Mouse (Mus musculus) ES-E14 (cell line): ENCODE data around the gene Rpl19. TPM values are rescaled to one million over a fixed set of nuclear protein-coding genes. Genes with fewer than 3 reads are reported as not detected.

Experiments used
- DNase-seq: peaks from one replicate; pipeline ENCODE4 v3.0.0-alpha.2; 2013; ENCODE audit warnings: low read depth, low spot score
- H3K27ac ChIP-seq: 2 replicates; pipeline ENCODE4 v1.5.1; 2012; ENCODE audit warnings: low read depth, mild to moderate bottlenecking, low read length, moderate library complexity, mixed read lengths; ENCODE audit not compliant: poor library complexity, insufficient read depth, severe bottlenecking
- H3K36me3 ChIP-seq: 2 replicates; pipeline ENCODE4 v1.6.1; 2012; ENCODE audit warnings: mild to moderate bottlenecking, low read length, moderate library complexity, mixed read lengths; ENCODE audit not compliant: control insufficient read depth, poor library complexity, insufficient read depth, severe bottlenecking
- H3K4me1 ChIP-seq, 2 experiments: fragments of 150-350 bp in 1 of 2; sonication (generic) in 1 of 2; 2 replicates each; pipeline ENCODE4 v1.6.1; 2012; ENCODE audit warnings: low read length in 2 of 2, mild to moderate bottlenecking in 1 of 2, mixed read lengths in 1 of 2; ENCODE audit not compliant: control insufficient read depth in 2 of 2, insufficient read depth in 2 of 2, poor library complexity in 1 of 2
- H3K4me3 ChIP-seq, 2 experiments: fragments of 150-350 bp in 1 of 2; sonication (generic) in 1 of 2; 2 replicates each; pipeline ENCODE4 v1.5.1; 2012; ENCODE audit warnings: low read length in 2 of 2, low read depth in 1 of 2, mild to moderate bottlenecking in 1 of 2, mixed read lengths in 1 of 2; ENCODE audit not compliant: insufficient read depth in 1 of 2, poor library complexity in 1 of 2, severe bottlenecking in 1 of 2
- H3K9ac ChIP-seq: 2 replicates; pipeline ENCODE4 v1.6.1; 2012; ENCODE audit warnings: low read depth, mild to moderate bottlenecking, low read length, mixed read lengths; ENCODE audit not compliant: poor library complexity, insufficient read depth, severe bottlenecking
- H3K9me3 ChIP-seq: fragments of 150-350 bp; sonication (generic); 2 replicates; pipeline ENCODE4 v1.6.1; 2012; ENCODE audit warnings: low read depth, mild to moderate bottlenecking, low read length; ENCODE audit not compliant: control insufficient read depth, insufficient read depth
- CHD2 ChIP-seq: IDR thresholded peaks from 2 replicates; pipeline ENCODE4 v1.6.1; 2014; ENCODE audit warnings: mild to moderate bottlenecking, low read depth, low read length, inconsistent platforms
- HCFC1 ChIP-seq: IDR thresholded peaks from 2 replicates; pipeline ENCODE4 v1.6.1; 2012; ENCODE audit warnings: low read length, inconsistent platforms, borderline replicate concordance; ENCODE audit not compliant: insufficient read depth
- MAFK ChIP-seq: IDR thresholded peaks from 2 replicates; pipeline ENCODE4 v1.6.1; 2014; ENCODE audit warnings: mild to moderate bottlenecking, low read depth, low read length, inconsistent platforms; ENCODE audit not compliant: insufficient read depth
- ZC3H11A ChIP-seq: IDR thresholded peaks from 2 replicates; pipeline ENCODE4 v1.6.1; 2012; ENCODE audit warnings: low read depth, mild to moderate bottlenecking, inconsistent platforms, low read length, borderline replicate concordance
- ZNF384 ChIP-seq: IDR thresholded peaks from 2 replicates; pipeline ENCODE4 v1.6.1; 2012; ENCODE audit warnings: low read depth, low read length, inconsistent platforms
- in situ Hi-C, 2 experiments: fragments of 600-800 bp; cut with MboI; formaldehyde crosslinking; loops; one replicate each; pipeline ENCODE4 v1.15.1; 2025; ENCODE audit warnings: low sequenced_read_pairs in 2 of 2, inconsistent platforms in 1 of 2; ENCODE audit not compliant: unreplicated experiment in 2 of 2
- total RNA-seq: library from RNA; depleted of rRNA; stranded (reverse); fragments of 300-350 nt; gene quantifications from 2 replicates; pipeline ENCODE4 v1.2.3, GENCODE M21; 2012

Gene Rpl19
- total RNA-seq, 1 experiment: 3,264 TPM

- Histone ChIP-seq H3K4me1 (peaks cover 6 to 20% of the 10 kb centered on the region in 2 experiments; a peak in 2 of 4 replicates), H3K9me3 (no peaks in the 10 kb centered on the region), H3K4me3 (no peak overlapping the region), H3K9ac (no peak overlapping the region), H3K27ac (no peak overlapping the region), H3K36me3 (no peaks in the 10 kb centered on the region)
- in situ Hi-C loops: no loop called here
- no peak for DNase-seq
- TF ChIP-seq CHD2 (no peak), MAFK (no peak), HCFC1 (no peak)
These were observed 26.0 kb upstream of the Rpl19 start for GRCm38 (mm10) chr11:98000378-98001140.

DNA sequence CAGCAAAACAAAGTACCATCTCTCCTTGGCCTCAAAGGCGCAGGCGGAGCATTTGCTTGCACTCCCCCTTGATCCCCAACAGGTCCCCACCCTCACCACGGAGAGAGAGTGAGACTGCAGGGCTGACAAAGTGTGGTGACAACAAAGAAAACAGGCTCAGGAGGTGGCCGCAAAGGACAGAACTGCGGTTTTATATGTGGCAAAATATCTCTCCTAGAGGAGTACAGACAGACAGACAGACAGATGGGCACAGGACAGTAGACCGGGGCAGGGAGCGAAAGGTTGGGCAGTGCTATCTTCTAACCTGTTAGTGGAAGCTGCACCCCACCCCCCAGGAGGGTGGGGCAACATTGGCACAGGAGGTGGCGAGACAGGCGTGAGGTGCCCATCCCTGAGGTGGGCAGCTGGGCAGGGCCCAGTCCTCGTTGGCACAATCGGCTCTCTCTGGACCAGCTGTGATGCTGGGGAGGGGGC, 25.1 kb upstream of the Rpl19 start:
- no peak for TF ChIP-seq ZNF384
- TF ChIP-seq MAFK: no peak
- no peak for TF ChIP-seq CHD2
- TF ChIP-seq HCFC1: no peak
- no peak for TF ChIP-seq ZC3H11A
- Histone ChIP-seq H3K4me1 (peaks cover 6 to 23% of the 10 kb centered on the region in 2 experiments; a peak in 2 of 4 replicates), H3K4me3 (no peak overlapping the region), H3K36me3 (no peaks in the 10 kb centered on the region), H3K27ac (no peak overlapping the region), H3K9me3 (no peaks in the 10 kb centered on the region), H3K9ac (no peak overlapping the region)
- no peak for DNase-seq
- in situ Hi-C loops: no loop called here

GRCm38 (mm10) chr11:98001986-98002385, 24.5 kb upstream of the Rpl19 start:
- Histone ChIP-seq H3K27ac (no peak overlapping the region), H3K4me1 (peaks cover 6 to 23% of the 10 kb centered on the region in 2 experiments; a peak in 2 of 4 replicates), H3K4me3 (no peak overlapping the region), H3K9ac (no peak overlapping the region), H3K36me3 (no peaks in the 10 kb centered on the region), H3K9me3 (no peaks in the 10 kb centered on the region)
- TF ChIP-seq HCFC1 (no peak), ZC3H11A (no peak), ZNF384 (no peak), CHD2 (no peak), MAFK (no peak)
- in situ Hi-C loops: no loop called here
- no peak for DNase-seq

- peaks cover 6 to 23% of the 10 kb centered on the region in 2 experiments; a peak in 2 of 4 replicates for H3K4me1 ChIP-seq
- H3K9ac ChIP-seq: peak overlapping the region; percentile 9; the same call in 1 of the 2 replicates
- H3K4me3 ChIP-seq: peak overlapping the region; percentile 49 to 67
These were observed 23.9 kb upstream of the Rpl19 start for GRCm38 (mm10) chr11:98002627-98003026.

More at GRCm38 (mm10) chr11:98002627-98003026, 23.9 kb upstream of the Rpl19 start:
- Histone ChIP-seq H3K9me3 (no peaks in the 10 kb centered on the region), H3K36me3 (no peaks in the 10 kb centered on the region), H3K27ac (no peak overlapping the region)
- no peak for DNase-seq
- TF ChIP-seq ZC3H11A (peak; percentile 53; the same call in 1 of the 2 replicates), HCFC1 (no peak)
- in situ Hi-C loops: no loop called here
